Mouse (Mus musculus): ENCODE results near the gene Iqsec1.
A peak's percentile ranks its signal among the peaks of the same experiment; 100 is the strongest.

Gene Iqsec1

GRCm38 (mm10) chr6:90885626-90886025, 102.9 kb downstream of the Iqsec1 start:
- no peak for DNase-seq

GRCm38 (mm10) chr6:90884631-90885030, 103.9 kb downstream of the Iqsec1 start:
- DNase-seq, result no peak

- DNase-seq, result no peak
Observed at GRCm38 (mm10) chr6:90880975-90881374, 107.5 kb downstream of the Iqsec1 start.

GRCm38 (mm10) chr6:90880404-90880803, 108.1 kb downstream of the Iqsec1 start:
- DNase-seq, result no peak

- DNase-seq, result no peak
Observed at GRCm38 (mm10) chr6:90871581-90871980, 116.9 kb downstream of the Iqsec1 start.

GRCm38 (mm10) chr6:90868033-90868432, 120.5 kb downstream of the Iqsec1 start:
- DNase-seq, result no peak

GRCm38 (mm10) chr6:90861370-90861769, 127.1 kb downstream of the Iqsec1 start:
- DNase-seq, result no peak

GRCm38 (mm10) chr6:90857844-90858243, 130.6 kb downstream of the Iqsec1 start:
- DNase-seq, result no peak

- DNase-seq, result peak; percentile 28
Observed at GRCm38 (mm10) chr6:90852360-90852759, 136.1 kb downstream of the Iqsec1 start.

GRCm38 (mm10) chr6:90848068-90848467, 140.4 kb downstream of the Iqsec1 start:
- DNase-seq, result no peak

GRCm38 (mm10) chr6:90847523-90847922, 141.0 kb downstream of the Iqsec1 start:
- no peak for DNase-seq

- no peak for DNase-seq
Observed at GRCm38 (mm10) chr6:90839972-90840371, 148.5 kb downstream of the Iqsec1 start.

GRCm38 (mm10) chr6:90836749-90837148, 151.7 kb downstream of the Iqsec1 start:
- DNase-seq, result no peak

GRCm38 (mm10) chr6:90829536-90829935, 158.9 kb downstream of the Iqsec1 start:
- DNase-seq, result no peak

GRCm38 (mm10) chr6:90825063-90825462, 163.4 kb downstream of the Iqsec1 start:
- DNase-seq, result peak; percentile 17

- no peak for DNase-seq
Observed at GRCm38 (mm10) chr6:90823322-90823721, 165.2 kb downstream of the Iqsec1 start.

GRCm38 (mm10) chr6:90821916-90822602, 166.4 kb downstream of the Iqsec1 start:
- no peak for DNase-seq

GRCm38 (mm10) chr6:90819880-90820279, 168.6 kb downstream of the Iqsec1 start:
- peak; percentile 33 for DNase-seq

- DNase-seq, result peak; percentile 84
Observed at GRCm38 (mm10) chr6:90818956-90819355, 169.5 kb downstream of the Iqsec1 start.

GRCm38 (mm10) chr6:90816551-90816950, 171.9 kb downstream of the Iqsec1 start:
- no peak for DNase-seq

- DNase-seq, result no peak
Observed at GRCm38 (mm10) chr6:90815341-90815740, 173.1 kb downstream of the Iqsec1 start.

GRCm38 (mm10) chr6:90813526-90813925, 175.0 kb downstream of the Iqsec1 start:
- no peak for DNase-seq

- no peak for DNase-seq
Observed at GRCm38 (mm10) chr6:90812584-90812983, 175.9 kb downstream of the Iqsec1 start.

- no peak for DNase-seq
Observed at GRCm38 (mm10) chr6:90812072-90812471, 176.4 kb downstream of the Iqsec1 start.

- no peak for DNase-seq
Observed at GRCm38 (mm10) chr6:90810576-90810975, 177.9 kb downstream of the Iqsec1 start.
